Mouse (Mus musculus): ENCODE measurements around the gene Bag3. TPM values are rescaled to one million over a fixed set of nuclear protein-coding genes. Genes with fewer than 3 reads are reported as not detected.

Bag3 gene
- polyA plus RNA-seq, 1 experiment = 17.8 TPM

- no peak for DNase-seq (ENCODE audit: low read depth, low spot score)
- WGBS = 66% methylated on average over 21 of the region's 21 CpGs
Observed at GRCm38 (mm10) chr7:128592118-128592935, 68.9 kb downstream of the Bag3 start.

- WGBS = 59% methylated on average over 6 of the region's 6 CpGs
- no peak for DNase-seq (ENCODE audit: low read depth, low spot score)
Observed at GRCm38 (mm10) chr7:128592936-128593241, 69.5 kb downstream of the Bag3 start.

GRCm38 (mm10) chr7:128596274-128596673 is 72.9 kb downstream of the Bag3 start:
- 94% methylated on average over 2 of the region's 2 CpGs for WGBS
- no peak for DNase-seq (ENCODE audit: low read depth, low spot score)

Other genes with a start within 250 kb of the Bag3 start
- gene BC017158, start 225.4 kb upstream of the Bag3 start, polyA plus RNA-seq (2012; rRNA removed) = 25.9 and 53.1 TPM in 2 replicates
- 12.9 and 15.6 TPM in 2 replicates for gene Rgs10, start 104.9 kb upstream of the Bag3 start, polyA plus RNA-seq (2012; rRNA removed)
- 27.0 and 29.6 TPM in 2 replicates for gene Tial1, start 61.9 kb upstream of the Bag3 start, polyA plus RNA-seq (2012; rRNA removed)
- gene Inpp5f, start 87.7 kb downstream of the Bag3 start, polyA plus RNA-seq (2012; rRNA removed) = 2.2 and 2.6 TPM in 2 replicates
- 24.0 and 36.8 TPM in 2 replicates for gene Mcmbp, start 216.9 kb downstream of the Bag3 start, polyA plus RNA-seq (2012; rRNA removed)
- 10.2 and 30.0 TPM in 2 replicates for gene Sec23ip, start 221.3 kb downstream of the Bag3 start, polyA plus RNA-seq (2012; rRNA removed)

Measured in large intestine, adult 2 months (tissue).